Mouse (Mus musculus) cerebellum, adult 8-10 months (tissue): ENCODE measurements around the gene Pdzph1.

Experiments
- DNase-seq: peaks from one replicate; pipeline ENCODE4 v3.0.0; 2022

The Pdzph1 gene

GRCm38 (mm10) chr17:58919927-58920326, 71.2 kb downstream of the Pdzph1 start:
- DNase-seq, result no peak

GRCm38 (mm10) chr17:58919061-58919460, 72.1 kb downstream of the Pdzph1 start:
- DNase-seq, result no peak

GRCm38 (mm10) chr17:58918539-58918938, 72.6 kb downstream of the Pdzph1 start:
- no peak for DNase-seq

DNA sequence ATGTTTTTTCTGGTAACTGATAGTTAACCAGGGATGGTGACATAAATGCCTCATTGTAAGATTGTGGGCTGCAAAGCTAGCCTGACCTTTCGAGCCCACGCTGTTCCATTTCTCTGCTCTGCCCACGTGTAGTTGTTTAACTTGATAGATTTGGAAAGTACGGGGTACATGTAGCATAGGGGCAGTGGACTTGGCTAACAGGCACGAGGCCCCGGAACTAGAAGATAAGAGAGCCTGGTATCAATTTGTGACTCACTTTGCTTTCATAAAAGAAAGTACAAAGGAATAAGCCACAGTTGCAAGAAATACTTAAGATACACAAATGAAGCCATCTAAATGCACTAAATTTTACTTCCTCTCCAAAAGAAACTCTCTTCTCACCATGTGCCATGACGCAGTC, 79.6 kb downstream of the Pdzph1 start:
- no peak for DNase-seq

DNA sequence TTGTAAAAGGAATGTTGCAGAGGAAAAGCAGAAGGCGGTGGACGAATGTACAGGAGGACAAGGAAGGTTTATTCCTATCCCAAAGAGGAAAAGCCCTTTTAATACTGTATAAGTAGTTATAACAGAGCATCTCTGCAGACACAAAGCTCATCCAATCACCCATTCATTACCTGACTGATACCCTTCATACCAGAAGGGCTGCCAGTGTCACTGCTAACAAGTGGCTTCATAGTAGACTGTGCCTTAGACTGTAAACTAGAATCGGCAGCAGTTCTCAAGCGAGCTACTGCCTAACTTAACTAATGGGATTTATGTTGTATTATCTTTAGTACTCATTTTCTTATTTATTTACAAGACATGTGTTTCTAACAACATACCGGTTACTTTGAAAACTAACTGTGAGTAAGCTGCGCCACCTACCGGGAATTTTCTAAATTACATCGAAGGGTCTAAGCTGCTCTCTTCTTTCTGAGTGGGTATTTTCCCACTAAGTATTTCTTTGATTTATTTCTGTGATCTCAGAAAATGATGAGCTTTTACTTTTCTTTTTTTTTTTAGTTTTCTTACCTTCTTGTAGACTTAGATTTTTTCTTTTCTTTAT, 82.0 kb downstream of the Pdzph1 start:
- DNase-seq, result peak; percentile 9

DNA sequence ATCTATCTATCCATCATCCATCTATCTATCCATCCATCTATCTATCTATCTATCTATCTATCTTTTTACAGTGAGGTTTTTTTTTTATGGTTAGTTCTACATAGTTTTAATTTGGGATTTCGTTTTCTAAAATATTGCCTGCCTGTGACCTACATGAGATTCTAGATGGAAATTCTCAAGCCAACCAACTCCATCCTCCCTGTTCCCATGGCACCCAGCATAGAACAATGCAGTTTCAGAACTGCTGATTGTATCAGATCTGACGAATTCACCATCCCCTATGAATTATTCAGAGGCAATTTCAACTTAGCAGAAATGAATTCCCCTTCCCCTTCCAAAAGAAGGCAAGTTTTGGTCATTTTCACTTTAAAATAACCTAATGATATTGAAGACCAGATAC, 85.2 kb downstream of the Pdzph1 start:
- DNase-seq, result no peak

DNA sequence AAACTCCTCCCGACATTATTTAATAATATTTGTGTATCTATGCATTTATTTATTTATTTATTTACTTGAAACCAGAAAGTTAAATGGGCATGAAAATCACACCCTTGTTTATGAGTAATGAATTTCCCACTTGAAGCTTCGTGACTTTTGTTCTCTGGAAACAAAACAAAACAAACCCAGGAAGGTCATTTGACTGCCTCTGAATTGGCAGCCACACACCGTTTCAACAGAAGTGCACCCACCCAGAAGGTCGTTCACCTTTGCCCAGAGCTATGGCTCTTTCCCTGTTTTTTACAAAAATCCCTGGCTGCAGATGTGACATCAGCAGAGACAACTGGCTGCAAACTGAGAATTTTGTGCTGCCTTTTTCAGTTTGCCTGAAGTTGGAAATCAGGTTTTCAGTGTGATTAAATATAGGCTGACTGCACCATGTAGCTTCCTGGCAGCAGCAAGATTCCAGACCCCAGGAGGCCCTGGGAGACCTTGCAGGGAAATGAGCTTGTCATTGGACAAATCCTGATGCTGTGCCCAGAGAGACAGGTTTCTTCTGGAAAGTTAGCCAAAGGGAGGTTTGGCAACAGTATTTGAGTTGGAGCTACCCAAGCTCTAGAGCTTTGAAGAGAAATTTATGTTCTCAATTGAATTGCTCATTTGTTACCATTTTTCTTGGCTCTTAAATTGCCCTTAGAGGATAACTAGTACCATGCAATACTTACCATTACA, 99.5 kb downstream of the Pdzph1 start:
- no peak for DNase-seq

- DNase-seq, result no peak
These were observed 101.1 kb downstream of the Pdzph1 start for GRCm38 (mm10) chr17:58889905-58890645.

DNA sequence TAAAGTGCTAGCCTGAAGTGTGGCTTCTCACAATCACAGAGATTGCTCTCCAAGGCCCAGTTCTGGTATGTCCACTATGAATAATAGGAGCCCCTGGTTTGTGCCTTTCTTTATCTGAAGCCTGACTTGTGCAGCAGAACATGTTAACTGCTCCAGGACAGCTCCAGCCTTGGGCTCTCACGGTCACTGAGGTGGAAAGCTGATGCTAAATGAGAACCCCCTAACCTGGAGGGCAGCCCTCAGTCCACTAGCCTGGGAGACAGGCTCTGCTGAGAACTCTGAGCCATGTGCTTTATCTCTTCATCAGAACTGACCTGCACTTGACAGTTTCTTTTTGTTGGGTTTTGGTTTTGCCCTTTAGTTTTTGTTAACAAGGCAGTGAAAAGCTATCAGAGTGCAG, 106.8 kb downstream of the Pdzph1 start:
- no peak for DNase-seq

DNA sequence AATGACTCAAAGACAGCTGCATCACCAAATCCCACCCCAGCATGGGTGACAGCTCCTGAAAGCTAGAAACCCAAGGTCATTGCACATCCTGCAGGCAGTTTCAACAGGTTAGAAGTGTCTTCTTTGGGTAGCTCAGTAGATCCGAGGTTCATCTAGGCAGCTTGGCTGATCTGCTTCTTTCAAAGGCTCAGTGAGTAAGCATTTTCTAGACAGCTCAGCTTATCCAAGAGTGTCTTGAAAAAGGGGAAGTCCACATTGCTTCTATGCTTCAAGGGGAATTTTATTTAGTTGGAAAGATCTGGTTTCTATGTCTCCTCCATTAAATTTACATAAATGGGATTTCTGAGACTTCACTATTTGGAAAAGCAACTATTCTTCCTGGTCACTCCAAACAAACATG, 117.8 kb downstream of the Pdzph1 start:
- DNase-seq, result no peak

- no peak for DNase-seq
These were observed 120.4 kb downstream of the Pdzph1 start for GRCm38 (mm10) chr17:58870795-58871194.
